Mouse (Mus musculus): ENCODE measurements at regions not wholly inside any gene's neighbourhood (a gene's known extent, or its start where the extent isn't known, plus 50 kb on each side); places are given as distances from the start of the nearest gene placed in this dataset.
"Not testable (repeated sequence)": the region's sequence is repeated elsewhere in the genome, so short reads cannot be mapped to it uniquely, and the experiment has no call there.

- no peak for DNase-seq (ENCODE audit: low spot score in 2 of 2)
Measured at GRCm38 (mm10) chr5:142281997-142282396, 119.3 kb upstream of the Foxk1 start.

GRCm38 (mm10) chr5:142287981-142288380, 113.3 kb upstream of the Foxk1 start:
- no peak for DNase-seq (ENCODE audit: low spot score in 2 of 2)

GRCm38 (mm10) chr5:142291451-142291850, 109.8 kb upstream of the Foxk1 start:
- DNase-seq (ENCODE audit: low spot score in 2 of 2), result peak; percentile 9 to 19

- not testable (repeated sequence) for DNase-seq (ENCODE audit: low spot score in 2 of 2)
Measured at GRCm38 (mm10) chr5:142296401-142296800, 104.9 kb upstream of the Foxk1 start.

GRCm38 (mm10) chr5:142299621-142300020, 101.7 kb upstream of the Foxk1 start:
- no peak for DNase-seq (ENCODE audit: low spot score in 2 of 2)

GRCm38 (mm10) chr5:142308511-142308910, 92.8 kb upstream of the Foxk1 start:
- no peak for DNase-seq (ENCODE audit: low spot score in 2 of 2)

GRCm38 (mm10) chr5:142313944-142314343, 87.4 kb upstream of the Foxk1 start:
- DNase-seq (ENCODE audit: low spot score in 2 of 2), result no peak

GRCm38 (mm10) chr5:142314466-142314865, 86.8 kb upstream of the Foxk1 start:
- DNase-seq (ENCODE audit: low spot score in 2 of 2), result no peak

- DNase-seq (ENCODE audit: low spot score in 2 of 2), result peak; percentile 70 to 77
Measured at GRCm38 (mm10) chr5:142319268-142319667, 82.0 kb upstream of the Foxk1 start.

- DNase-seq (ENCODE audit: low spot score in 2 of 2), result no peak
Measured at GRCm38 (mm10) chr5:142321316-142321715, 80.0 kb upstream of the Foxk1 start.

- DNase-seq (ENCODE audit: low spot score in 2 of 2), result no peak
Measured at GRCm38 (mm10) chr5:142324928-142325327, 76.4 kb upstream of the Foxk1 start.

GRCm38 (mm10) chr5:142325560-142325959, 75.7 kb upstream of the Foxk1 start:
- DNase-seq (ENCODE audit: low spot score in 2 of 2), result peak; percentile 40 to 42

- peak; percentile 39 to 58 for DNase-seq (ENCODE audit: low spot score in 2 of 2)
Measured at GRCm38 (mm10) chr5:142327261-142327660, 74.0 kb upstream of the Foxk1 start.

GRCm38 (mm10) chr5:142329724-142330520, 71.4 kb upstream of the Foxk1 start:
- DNase-seq (ENCODE audit: low spot score in 2 of 2), result no peak

GRCm38 (mm10) chr5:142332744-142333143, 68.6 kb upstream of the Foxk1 start:
- DNase-seq (ENCODE audit: low spot score in 2 of 2), result no peak

- no peak for DNase-seq (ENCODE audit: low spot score in 2 of 2)
Measured at GRCm38 (mm10) chr5:142337436-142337835, 63.9 kb upstream of the Foxk1 start.

GRCm38 (mm10) chr5:142338051-142338450, 63.2 kb upstream of the Foxk1 start:
- no peak for DNase-seq (ENCODE audit: low spot score in 2 of 2)

- DNase-seq (ENCODE audit: low spot score in 2 of 2), result peak; percentile 28 to 33
Measured at GRCm38 (mm10) chr5:142340205-142341025, 60.9 kb upstream of the Foxk1 start.

- DNase-seq (ENCODE audit: low spot score in 2 of 2), result peak; percentile 55 to 65
Measured at GRCm38 (mm10) chr5:142341026-142341432, 60.3 kb upstream of the Foxk1 start.

GRCm38 (mm10) chr5:142346454-142346853, 54.8 kb upstream of the Foxk1 start:
- no peak for DNase-seq (ENCODE audit: low spot score in 2 of 2)

- DNase-seq (ENCODE audit: low spot score in 2 of 2), result no peak
Measured at GRCm38 (mm10) chr5:142350574-142350973, 50.7 kb upstream of the Foxk1 start.
